Mouse (Mus musculus): ENCODE results near the gene Larp7. TPM values are rescaled to one million over a fixed set of nuclear protein-coding genes. Genes with fewer than 3 reads are reported as not detected.

The Larp7 gene
- polyA plus RNA-seq (2015; fragmentation: Nextera tagmentation; extraction: Ambion mirVana): 50.9 and 53.7 TPM in 2 replicates

DNA sequence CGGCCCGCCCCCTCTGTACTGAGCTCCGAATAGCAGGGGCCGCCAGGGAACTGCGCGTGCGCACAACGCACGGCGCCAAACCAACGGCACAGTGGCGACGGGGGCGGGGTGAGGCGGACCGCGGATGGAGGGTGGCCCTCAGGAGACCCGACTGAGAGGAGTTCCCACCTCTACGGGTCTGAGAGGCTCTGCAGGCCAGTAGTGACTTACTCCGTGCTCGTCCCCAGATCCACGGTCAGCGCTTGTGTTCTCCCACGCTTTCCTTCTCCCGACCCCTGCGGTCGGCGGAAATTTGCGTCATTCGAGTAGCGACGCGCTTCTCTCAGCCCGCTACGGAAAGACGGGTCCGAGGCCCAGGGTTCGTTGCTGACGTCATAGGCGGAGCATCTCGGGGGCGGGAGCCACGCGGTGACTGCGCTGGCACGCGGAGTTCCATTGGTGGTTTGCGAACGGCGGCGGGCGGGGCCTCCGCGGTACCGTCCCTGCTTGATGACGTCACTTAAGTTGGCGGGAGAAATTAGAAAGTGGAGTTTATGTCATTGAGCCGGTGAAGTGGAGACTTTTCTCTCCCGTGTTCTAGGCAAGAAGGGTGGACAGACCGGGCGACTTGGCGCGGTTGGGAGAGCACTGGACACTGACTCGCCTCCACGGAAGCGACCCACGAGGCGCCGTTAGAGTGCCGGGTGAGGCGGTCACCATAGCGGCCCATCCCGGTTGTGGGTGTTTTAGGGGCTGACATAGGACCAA is at the start of gene Larp7, which contains the start of gene Zgrf1:
Gene Larp7 (minus strand): TSS at position 377 of the 747 bp plus-strand sequence.
Gene Zgrf1 (plus strand): TSS at position 517 of the 747 bp plus-strand sequence.
- peaks cover 27% of the 10 kb centered on the region for H3K36me3 ChIP-seq
- WGBS: under 1% methylated on average over 73 of the region's 73 CpGs
- H3K4me1 ChIP-seq: peaks cover 20% of the 10 kb centered on the region
- H3K9me3 ChIP-seq: no peaks in the 10 kb centered on the region
- H3K4me2 ChIP-seq: peak within 1 kb of the TSS; percentile 83
- no peaks in the 10 kb centered on the region for H3K27me3 ChIP-seq (replicated peaks)
- H3K9ac ChIP-seq: peak within 1 kb of the TSS; percentile 89
- peak within 1 kb of the TSS; percentile 83 for H3K4me3 ChIP-seq
- peak; percentile 98 for ATAC-seq (ENCODE audit: extremely low read depth, insufficient number of reproducible peaks, low FRiP score, low TSS enrichment)
- peak within 1 kb of the TSS; percentile 97 for H3K27ac ChIP-seq (replicated peaks)

- 69% methylated on average over 1 of the region's 1 CpGs for WGBS
- Histone ChIP-seq H3K27ac (replicated peaks) (no peak overlapping the region), H3K36me3 (peaks cover 69% of the 10 kb centered on the region), H3K4me3 (no peak overlapping the region), H3K27me3 (replicated peaks) (no peaks in the 10 kb centered on the region), H3K9ac (no peak overlapping the region), H3K9me3 (no peaks in the 10 kb centered on the region), H3K4me2 (no peak overlapping the region), H3K4me1 (no peaks in the 10 kb centered on the region)
- ATAC-seq (ENCODE audit: extremely low read depth, insufficient number of reproducible peaks, low FRiP score, low TSS enrichment): no peak
These were observed 44.0 kb upstream of the Larp7 start for GRCm38 (mm10) chr3:127597136-127597535.

DNA sequence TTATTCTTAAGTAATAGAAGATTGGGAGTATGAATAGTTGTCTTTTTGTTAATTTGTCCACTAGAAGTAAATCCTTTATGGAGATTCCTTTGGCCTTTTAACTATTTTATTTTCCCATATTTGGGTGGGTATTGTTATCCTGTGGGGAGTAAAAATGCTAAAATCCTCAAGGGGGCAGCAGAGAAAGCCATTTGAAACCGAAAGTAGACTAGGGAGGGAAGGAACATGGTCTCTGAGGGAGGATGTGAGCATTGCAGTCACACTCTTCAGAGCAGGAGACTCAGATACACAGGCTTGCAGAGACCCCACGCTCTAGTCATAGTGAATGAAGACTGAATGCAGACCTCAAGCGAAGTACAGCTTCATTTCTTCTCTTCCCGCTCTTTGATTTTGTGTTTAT is 19.4 kb upstream of the Larp7 start:
- H3K27ac ChIP-seq (replicated peaks): no peak overlapping the region
- peaks cover 71% of the 10 kb centered on the region for H3K36me3 ChIP-seq
- 63% methylated on average over 4 of the region's 4 CpGs for WGBS
- no peaks in the 10 kb centered on the region for H3K9me3 ChIP-seq
- no peaks in the 10 kb centered on the region for H3K4me1 ChIP-seq
- no peaks in the 10 kb centered on the region for H3K27me3 ChIP-seq (replicated peaks)
- no peak overlapping the region for H3K4me3 ChIP-seq
- no peak overlapping the region for H3K9ac ChIP-seq
- no peak for ATAC-seq (ENCODE audit: extremely low read depth, insufficient number of reproducible peaks, low FRiP score, low TSS enrichment)
- no peak overlapping the region for H3K4me2 ChIP-seq

DNA sequence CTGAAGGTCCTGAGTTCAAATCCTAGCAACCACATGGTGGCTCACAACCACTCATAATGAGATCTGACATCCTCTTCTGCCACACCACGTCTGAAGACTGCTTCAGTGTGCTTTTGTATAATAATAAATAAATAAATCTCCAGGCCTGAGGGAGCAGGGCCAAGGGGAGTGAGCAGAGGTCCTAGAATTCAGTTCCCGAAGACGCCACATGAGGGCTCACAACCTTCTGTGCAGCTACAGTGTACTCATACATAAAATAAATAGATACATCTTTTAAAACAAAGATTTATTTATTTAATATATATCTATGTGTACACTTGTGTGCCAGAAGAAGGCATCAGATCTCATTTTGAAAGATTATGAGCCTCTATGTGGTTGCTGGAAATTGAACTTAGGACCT is 12.0 kb upstream of the Larp7 start:
- H3K4me2 ChIP-seq: no peak overlapping the region
- H3K9ac ChIP-seq: no peak overlapping the region
- no peaks in the 10 kb centered on the region for H3K9me3 ChIP-seq
- WGBS: 76% methylated on average over 3 of the region's 3 CpGs
- H3K4me3 ChIP-seq: no peak overlapping the region
- no peaks in the 10 kb centered on the region for H3K4me1 ChIP-seq
- H3K36me3 ChIP-seq: peaks cover 66% of the 10 kb centered on the region
- no peaks in the 10 kb centered on the region for H3K27me3 ChIP-seq (replicated peaks)
- no peak for ATAC-seq (ENCODE audit: extremely low read depth, insufficient number of reproducible peaks, low FRiP score, low TSS enrichment)
- H3K27ac ChIP-seq (replicated peaks): no peak overlapping the region

- H3K4me1 ChIP-seq: no peaks in the 10 kb centered on the region
- no peaks in the 10 kb centered on the region for H3K9me3 ChIP-seq
- H3K27me3 ChIP-seq (replicated peaks): no peaks in the 10 kb centered on the region
- H3K27ac ChIP-seq (replicated peaks): no peak overlapping the region
- H3K4me3 ChIP-seq: no peak overlapping the region
- no peak for ATAC-seq (ENCODE audit: extremely low read depth, insufficient number of reproducible peaks, low FRiP score, low TSS enrichment)
- H3K9ac ChIP-seq: no peak overlapping the region
- WGBS: 79% methylated on average over 4 of the region's 4 CpGs
- H3K36me3 ChIP-seq: peaks cover 62% of the 10 kb centered on the region
- H3K4me2 ChIP-seq: no peak overlapping the region
These were observed 9.8 kb upstream of the Larp7 start for GRCm38 (mm10) chr3:127562974-127563373.

- Histone ChIP-seq H3K27ac (replicated peaks) (no peak overlapping the region), H3K9me3 (no peaks in the 10 kb centered on the region), H3K36me3 (peaks cover 64% of the 10 kb centered on the region), H3K9ac (no peak overlapping the region), H3K4me3 (no peak overlapping the region), H3K4me1 (peaks cover 13% of the 10 kb centered on the region), H3K27me3 (replicated peaks) (no peaks in the 10 kb centered on the region), H3K4me2 (no peak overlapping the region)
- no peak for ATAC-seq (ENCODE audit: extremely low read depth, insufficient number of reproducible peaks, low FRiP score, low TSS enrichment)
These were observed 5.1 kb upstream of the Larp7 start for GRCm38 (mm10) chr3:127558201-127558600.

DNA sequence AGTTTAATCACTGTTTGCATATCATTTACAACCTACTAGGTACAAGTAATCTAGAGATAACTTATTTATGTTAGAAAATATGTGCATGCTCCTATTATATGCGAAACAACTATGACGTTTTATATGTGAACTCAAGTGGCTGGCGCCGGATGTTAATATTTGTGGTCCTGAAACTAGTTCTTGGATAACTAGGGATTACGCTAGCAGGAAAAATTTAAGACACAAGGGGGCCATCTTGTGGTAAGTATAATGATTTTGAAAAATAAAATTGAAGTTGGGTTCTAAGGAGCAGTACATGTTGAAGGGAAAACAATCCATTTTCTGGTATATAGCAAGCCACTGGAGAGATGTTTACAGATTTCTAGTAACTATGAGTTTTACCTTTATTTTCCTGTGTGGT is 1.6 kb upstream of the Larp7 start:
- Histone ChIP-seq H3K9me3 (no peaks in the 10 kb centered on the region), H3K4me1 (peaks cover 20% of the 10 kb centered on the region), H3K4me2 (peak overlapping the region; percentile 83), H3K4me3 (peak overlapping the region; percentile 83), H3K27me3 (replicated peaks) (no peaks in the 10 kb centered on the region), H3K9ac (peak overlapping the region; percentile 88), H3K36me3 (peaks cover 38% of the 10 kb centered on the region), H3K27ac (replicated peaks) (no peak overlapping the region)
- no peak for ATAC-seq (ENCODE audit: extremely low read depth, insufficient number of reproducible peaks, low FRiP score, low TSS enrichment)
- WGBS: 54% methylated on average over 5 of the region's 5 CpGs

GRCm38 (mm10) chr3:127553720-127554043 is 533 bp upstream of the Larp7 start:
- ATAC-seq (ENCODE audit: extremely low read depth, insufficient number of reproducible peaks, low FRiP score, low TSS enrichment): no peak

DNA sequence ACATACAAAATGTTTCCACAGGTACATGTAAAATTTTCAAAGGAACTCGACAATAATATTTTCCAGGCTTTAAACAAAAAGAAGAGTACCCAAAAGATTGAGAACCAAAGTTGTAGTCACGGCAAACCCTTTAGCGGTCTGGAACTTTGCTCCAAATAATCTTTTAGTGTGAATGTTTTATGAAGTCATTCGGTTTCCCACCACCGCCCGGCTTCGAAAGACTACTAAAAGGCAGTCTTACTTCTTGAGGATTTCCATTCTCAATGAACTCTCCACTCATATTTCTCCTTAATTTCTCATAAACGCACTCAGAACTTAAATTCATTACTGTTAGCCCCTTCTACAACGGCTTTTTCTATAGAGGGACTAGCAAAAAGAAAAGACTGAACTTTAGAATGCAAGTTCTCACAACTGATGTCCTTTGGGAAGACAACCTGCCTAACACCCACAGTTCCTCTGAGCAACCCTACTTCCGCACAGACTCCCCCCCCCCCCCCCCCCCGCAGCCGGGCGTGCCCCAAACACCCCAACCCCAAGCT is 646 bp downstream of the Larp7 start:
- Histone ChIP-seq H3K4me1 (peaks cover 20% of the 10 kb centered on the region), H3K4me2 (peak overlapping the region; percentile 83), H3K9me3 (no peaks in the 10 kb centered on the region), H3K4me3 (peak overlapping the region; percentile 83), H3K36me3 (peaks cover 21% of the 10 kb centered on the region), H3K27me3 (replicated peaks) (no peaks in the 10 kb centered on the region), H3K27ac (replicated peaks) (peak overlapping the region; percentile 97), H3K9ac (peak overlapping the region; percentile 89)
- ATAC-seq (ENCODE audit: extremely low read depth, insufficient number of reproducible peaks, low FRiP score, low TSS enrichment): no peak
- WGBS: 4% methylated on average over 12 of the region's 13 CpGs

More at GRCm38 (mm10) chr3:127553720-127554043, 533 bp upstream of the Larp7 start:
- Histone ChIP-seq H3K27me3 (replicated peaks) (no peaks in the 10 kb centered on the region), H3K27ac (replicated peaks) (peak overlapping the region; percentile 59; the same call in 1 of the 2 replicates), H3K36me3 (peaks cover 31% of the 10 kb centered on the region), H3K4me1 (peaks cover 20% of the 10 kb centered on the region), H3K9me3 (no peaks in the 10 kb centered on the region), H3K4me3 (peak overlapping the region; percentile 83), H3K9ac (peak overlapping the region; percentile 88), H3K4me2 (peak overlapping the region; percentile 83)
- WGBS: 0% methylated on average over 4 of the region's 4 CpGs

- Histone ChIP-seq H3K27ac (replicated peaks) (no peak overlapping the region), H3K9ac (no peak overlapping the region), H3K4me2 (no peak overlapping the region), H3K9me3 (no peaks in the 10 kb centered on the region), H3K4me1 (peaks cover 7% of the 10 kb centered on the region), H3K27me3 (replicated peaks) (no peaks in the 10 kb centered on the region), H3K36me3 (peaks cover 46% of the 10 kb centered on the region), H3K4me3 (no peak overlapping the region)
- WGBS: 48% methylated on average over 4 of the region's 5 CpGs
- ATAC-seq (ENCODE audit: extremely low read depth, insufficient number of reproducible peaks, low FRiP score, low TSS enrichment): no peak
These were observed 5.3 kb downstream of the Larp7 start for GRCm38 (mm10) chr3:127547882-127548281.

- no peaks in the 10 kb centered on the region for H3K27me3 ChIP-seq (replicated peaks)
- 35% methylated on average over 5 of the region's 5 CpGs for WGBS
These were observed 8.5 kb downstream of the Larp7 start for GRCm38 (mm10) chr3:127544610-127545121.

More at GRCm38 (mm10) chr3:127544610-127545121, 8.5 kb downstream of the Larp7 start:
- Histone ChIP-seq H3K4me2 (no peak overlapping the region), H3K36me3 (peaks cover 69% of the 10 kb centered on the region), H3K4me3 (no peak overlapping the region), H3K4me1 (no peaks in the 10 kb centered on the region), H3K9me3 (no peaks in the 10 kb centered on the region), H3K9ac (no peak overlapping the region), H3K27ac (replicated peaks) (no peak overlapping the region)
- no peak for ATAC-seq (ENCODE audit: extremely low read depth, insufficient number of reproducible peaks, low FRiP score, low TSS enrichment)

All from heart, embryonic 13.5 days (tissue).